Mouse (Mus musculus): ENCODE measurements around the gene Pdzk1. TPM values are rescaled to one million over a fixed set of nuclear protein-coding genes. Genes with fewer than 3 reads are reported as not detected.

Gene Pdzk1
- polyA plus RNA-seq, 1 experiment from 2014 or later = 0.38 TPM

GRCm38 (mm10) chr3:96828308-96828864 is 698 bp upstream of the Pdzk1 start:
- Histone ChIP-seq H3K4me3 (ENCODE audit: low read depth, low read length) (no peak overlapping the region), H3K36me3 (ENCODE audit: control insufficient read depth, insufficient read depth, low read length) (no peaks in the 10 kb centered on the region), H3K27ac (ENCODE audit: low read depth, low read length) (no peak overlapping the region), H3K9me3 (ENCODE audit: control insufficient read depth, low read length) (no peaks in the 10 kb centered on the region), H3K4me1 (ENCODE audit: control insufficient read depth, insufficient read depth, low read length) (0 out of 2 replicates have a peak, but pooled peaks cover 2% of the 10 kb centered on the region), H3K9ac (ENCODE audit: low read length) (no peak overlapping the region), H3K27me3 (ENCODE audit: control insufficient read depth, insufficient read depth, low read length) (no peaks in the 10 kb centered on the region), H3K4me2 (no peak overlapping the region)
- 35% methylated on average over 15 of the region's 15 CpGs for WGBS
- DNase-seq (ENCODE audit: low spot score, missing footprints) = peak; percentile 76
- no peak for ATAC-seq (ENCODE audit: low FRiP score)

DNA sequence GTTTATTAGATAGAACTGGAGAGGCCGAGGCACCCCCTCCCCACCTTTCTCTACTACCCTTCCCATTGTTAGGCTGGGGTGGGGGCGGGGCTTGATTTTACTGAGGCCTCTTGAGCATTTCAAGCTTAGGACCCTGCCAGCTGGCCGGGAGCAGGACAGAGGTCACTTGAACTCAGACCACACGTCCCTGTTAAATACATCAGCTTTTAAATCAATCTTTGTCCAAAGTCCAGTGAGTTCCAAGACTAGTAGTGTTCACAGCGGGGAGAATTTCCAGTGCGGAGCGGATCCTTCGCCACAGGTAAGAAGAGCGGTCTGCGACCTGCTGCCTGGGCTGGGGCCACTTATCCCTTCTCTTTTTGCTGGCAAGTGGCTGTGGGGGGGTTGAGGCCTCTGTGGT is 772 bp downstream of the Pdzk1 start:
- Histone ChIP-seq H3K36me3 (ENCODE audit: control insufficient read depth, insufficient read depth, low read length) (no peaks in the 10 kb centered on the region), H3K4me2 (no peak overlapping the region), H3K9me3 (ENCODE audit: control insufficient read depth, low read length) (no peaks in the 10 kb centered on the region), H3K4me1 (ENCODE audit: control insufficient read depth, insufficient read depth, low read length) (0 out of 2 replicates have a peak, but pooled peaks cover 2% of the 10 kb centered on the region), H3K27me3 (ENCODE audit: control insufficient read depth, insufficient read depth, low read length) (no peaks in the 10 kb centered on the region), H3K27ac (ENCODE audit: low read depth, low read length) (no peak overlapping the region), H3K9ac (ENCODE audit: low read length) (no peak overlapping the region), H3K4me3 (ENCODE audit: low read depth, low read length) (no peak overlapping the region)
- no peak for ATAC-seq (ENCODE audit: low FRiP score)
- WGBS = 73% methylated on average over 10 of the region's 10 CpGs
- DNase-seq (ENCODE audit: low spot score, missing footprints) = peak; percentile 4

DNA sequence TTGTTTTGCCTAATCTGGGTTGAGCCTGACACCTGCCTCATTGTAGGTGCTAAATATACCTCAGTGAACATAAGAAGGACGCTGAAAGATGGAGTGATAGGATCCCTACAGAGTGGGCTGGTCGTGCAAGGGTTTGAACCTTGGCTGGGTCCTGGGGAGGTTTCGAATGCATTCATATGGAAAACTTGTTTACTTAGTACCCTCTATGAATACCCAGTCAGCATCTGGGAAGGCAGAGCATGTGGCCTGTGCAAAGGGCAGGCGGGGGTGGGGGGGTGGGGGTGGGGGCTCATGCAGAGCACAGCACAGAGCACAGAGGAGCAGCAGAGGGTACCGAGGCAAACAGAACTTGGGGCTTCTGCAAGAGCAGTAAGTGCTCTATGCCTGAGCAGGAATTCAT is 3.8 kb downstream of the Pdzk1 start:
- no peak for DNase-seq (ENCODE audit: low spot score, missing footprints)
- Histone ChIP-seq H3K9ac (ENCODE audit: low read length) (no peak overlapping the region), H3K27ac (ENCODE audit: low read depth, low read length) (no peak overlapping the region)

DNA sequence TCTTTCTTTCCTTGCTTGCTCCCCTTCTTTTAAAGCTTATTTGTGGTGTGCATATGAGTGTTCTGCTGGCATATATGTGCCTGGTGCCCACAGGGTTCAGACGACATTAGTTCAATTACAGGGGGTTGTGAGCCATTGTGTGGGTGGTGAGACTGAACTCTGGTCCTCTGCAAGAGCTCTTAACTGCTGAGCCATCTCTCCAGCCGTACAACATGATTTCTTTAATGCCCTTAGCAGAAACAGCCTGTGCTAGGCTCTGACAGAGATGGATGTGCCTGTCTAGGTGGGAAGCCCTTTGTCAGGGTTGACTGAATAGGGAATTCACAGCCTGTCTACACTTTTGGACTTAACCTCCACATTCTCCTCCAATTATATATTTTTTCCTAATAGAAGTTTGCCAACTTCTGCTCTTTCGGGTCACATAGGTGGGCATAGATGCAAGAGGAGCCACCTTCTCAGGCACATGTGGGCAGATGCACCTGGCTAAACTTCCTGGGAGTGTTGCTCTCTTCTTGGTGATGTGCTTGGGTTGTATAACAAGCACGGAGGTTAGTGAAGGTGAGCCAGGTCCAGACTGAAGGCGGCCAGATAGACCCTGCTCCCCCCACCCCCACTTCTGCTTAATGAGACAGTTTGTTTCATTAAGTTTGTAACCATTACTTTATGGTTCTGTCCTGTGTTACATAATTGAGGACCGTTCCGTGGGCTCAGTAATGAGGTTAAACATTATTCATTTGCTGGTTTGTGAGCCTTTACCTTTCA is 5.7 kb downstream of the Pdzk1 start:
- ATAC-seq (ENCODE audit: low FRiP score) (no peak), DNase-seq (ENCODE audit: low spot score, missing footprints) (peak; percentile 39)
- H3K27ac ChIP-seq (ENCODE audit: low read depth, low read length) = no peak overlapping the region

More for the DNA sequence above, 3.8 kb downstream of the Pdzk1 start:
- WGBS = 28% methylated on average over 5 of the region's 5 CpGs
- no peaks in the 10 kb centered on the region for H3K9me3 ChIP-seq (ENCODE audit: control insufficient read depth, low read length)
- ATAC-seq (ENCODE audit: low FRiP score) = 0 out of 2 replicates have a peak, but pooled peaks have one; percentile 35
- no peaks in the 10 kb centered on the region for H3K36me3 ChIP-seq (ENCODE audit: control insufficient read depth, insufficient read depth, low read length)
- H3K4me2 ChIP-seq = no peak overlapping the region
- no peak overlapping the region for H3K4me3 ChIP-seq (ENCODE audit: low read depth, low read length)
- 0 out of 2 replicates have a peak, but pooled peaks cover 2% of the 10 kb centered on the region for H3K4me1 ChIP-seq (ENCODE audit: control insufficient read depth, insufficient read depth, low read length)
- no peaks in the 10 kb centered on the region for H3K27me3 ChIP-seq (ENCODE audit: control insufficient read depth, insufficient read depth, low read length)

GRCm38 (mm10) chr3:96836414-96836813 is 7.3 kb downstream of the Pdzk1 start:
- H3K9me3 ChIP-seq (ENCODE audit: control insufficient read depth, low read length) = no peaks in the 10 kb centered on the region
- WGBS = 71% methylated on average over 2 of the region's 2 CpGs
- no peak for ATAC-seq (ENCODE audit: low FRiP score)

More for the DNA sequence above, 5.7 kb downstream of the Pdzk1 start:
- Histone ChIP-seq H3K9ac (ENCODE audit: low read length) (no peak overlapping the region), H3K4me3 (ENCODE audit: low read depth, low read length) (no peak overlapping the region), H3K4me2 (no peak overlapping the region), H3K36me3 (ENCODE audit: control insufficient read depth, insufficient read depth, low read length) (no peaks in the 10 kb centered on the region), H3K4me1 (ENCODE audit: control insufficient read depth, insufficient read depth, low read length) (no peaks in the 10 kb centered on the region), H3K9me3 (ENCODE audit: control insufficient read depth, low read length) (no peaks in the 10 kb centered on the region), H3K27me3 (ENCODE audit: control insufficient read depth, insufficient read depth, low read length) (no peaks in the 10 kb centered on the region)
- 87% methylated on average over 7 of the region's 7 CpGs for WGBS

DNA sequence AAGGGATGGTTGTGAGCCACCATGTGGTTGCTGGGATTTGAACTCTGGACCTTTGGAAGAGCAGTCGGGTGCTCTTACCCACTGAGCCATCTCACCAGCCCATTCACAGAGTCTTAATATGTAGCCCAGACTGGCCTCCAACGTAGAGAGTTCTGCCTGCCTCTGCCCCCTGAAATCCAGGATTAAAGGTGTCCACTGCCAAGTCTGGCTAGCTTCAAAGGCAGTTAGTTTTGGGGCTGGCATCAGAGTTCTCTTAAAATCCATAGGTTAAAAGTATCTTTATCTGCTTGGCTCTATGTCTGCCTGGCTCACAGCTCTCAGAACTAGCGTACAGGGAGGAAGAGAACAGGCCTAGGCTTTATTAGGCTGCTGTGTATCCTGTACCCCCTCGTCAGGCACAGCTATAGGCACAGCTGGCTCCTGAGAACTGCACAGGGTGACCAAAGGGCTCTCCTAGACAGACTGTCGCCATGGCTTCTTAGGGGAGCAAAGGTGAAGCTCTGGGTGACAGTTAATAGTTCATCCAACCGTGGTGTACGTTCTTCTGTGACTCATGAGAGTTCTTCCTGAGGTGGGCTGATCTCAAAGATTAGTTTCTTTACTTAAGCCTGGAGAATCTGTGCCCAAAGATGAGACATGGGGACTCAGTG is 10.0 kb downstream of the Pdzk1 start:
- WGBS = 84% methylated on average over 7 of the region's 7 CpGs
- Histone ChIP-seq H3K27me3 (ENCODE audit: control insufficient read depth, insufficient read depth, low read length) (no peaks in the 10 kb centered on the region), H3K4me3 (ENCODE audit: low read depth, low read length) (no peak overlapping the region), H3K4me1 (ENCODE audit: control insufficient read depth, insufficient read depth, low read length) (no peaks in the 10 kb centered on the region), H3K27ac (ENCODE audit: low read depth, low read length) (no peak overlapping the region), H3K36me3 (ENCODE audit: control insufficient read depth, insufficient read depth, low read length) (no peaks in the 10 kb centered on the region), H3K9me3 (ENCODE audit: control insufficient read depth, low read length) (no peaks in the 10 kb centered on the region), H3K9ac (ENCODE audit: low read length) (no peak overlapping the region), H3K4me2 (no peak overlapping the region)
- ATAC-seq (ENCODE audit: low FRiP score) = no peak
- DNase-seq (ENCODE audit: low spot score, missing footprints) = no peak

More at GRCm38 (mm10) chr3:96836414-96836813, 7.3 kb downstream of the Pdzk1 start:
- H3K9ac ChIP-seq (ENCODE audit: low read length) = no peak overlapping the region
- no peaks in the 10 kb centered on the region for H3K27me3 ChIP-seq (ENCODE audit: control insufficient read depth, insufficient read depth, low read length)
- H3K4me1 ChIP-seq (ENCODE audit: control insufficient read depth, insufficient read depth, low read length) = no peaks in the 10 kb centered on the region
- no peak for DNase-seq (ENCODE audit: low spot score, missing footprints)
- no peak overlapping the region for H3K4me2 ChIP-seq
- H3K4me3 ChIP-seq (ENCODE audit: low read depth, low read length) = no peak overlapping the region
- H3K36me3 ChIP-seq (ENCODE audit: control insufficient read depth, insufficient read depth, low read length) = no peaks in the 10 kb centered on the region
- no peak overlapping the region for H3K27ac ChIP-seq (ENCODE audit: low read depth, low read length)

DNA sequence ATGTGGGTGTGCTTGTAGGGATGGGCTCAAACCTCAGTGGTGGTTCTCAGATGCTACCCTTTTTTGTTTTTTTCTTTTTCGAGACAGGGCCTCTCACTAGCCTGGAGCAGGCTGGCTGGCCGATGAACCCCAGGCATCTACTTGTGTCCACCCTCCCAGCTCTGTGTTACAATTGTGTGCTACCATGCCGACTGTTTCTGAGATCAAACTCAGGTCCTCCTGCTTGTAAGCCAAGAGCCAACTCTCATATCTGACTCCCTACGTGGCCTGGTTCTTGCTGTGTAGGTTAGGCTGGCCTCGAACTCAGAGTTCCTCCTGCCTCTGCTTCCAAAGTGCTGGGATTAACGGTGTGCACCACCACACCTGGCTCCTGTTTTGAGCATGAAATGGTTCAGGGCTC is 16.1 kb downstream of the Pdzk1 start:
- no peak overlapping the region for H3K4me3 ChIP-seq (ENCODE audit: low read depth, low read length)
- no peak for ATAC-seq (ENCODE audit: low FRiP score)
- 98% methylated on average over 6 of the region's 6 CpGs for WGBS
- H3K27ac ChIP-seq (ENCODE audit: low read depth, low read length) = no peak overlapping the region
- peak; percentile 53 for DNase-seq (ENCODE audit: low spot score, missing footprints)
- H3K4me2 ChIP-seq = no peak overlapping the region
- no peak overlapping the region for H3K9ac ChIP-seq (ENCODE audit: low read length)
- H3K36me3 ChIP-seq (ENCODE audit: control insufficient read depth, insufficient read depth, low read length) = no peaks in the 10 kb centered on the region
- H3K27me3 ChIP-seq (ENCODE audit: control insufficient read depth, insufficient read depth, low read length) = no peaks in the 10 kb centered on the region
- H3K9me3 ChIP-seq (ENCODE audit: control insufficient read depth, low read length) = no peaks in the 10 kb centered on the region
- no peaks in the 10 kb centered on the region for H3K4me1 ChIP-seq (ENCODE audit: control insufficient read depth, insufficient read depth, low read length)

DNA sequence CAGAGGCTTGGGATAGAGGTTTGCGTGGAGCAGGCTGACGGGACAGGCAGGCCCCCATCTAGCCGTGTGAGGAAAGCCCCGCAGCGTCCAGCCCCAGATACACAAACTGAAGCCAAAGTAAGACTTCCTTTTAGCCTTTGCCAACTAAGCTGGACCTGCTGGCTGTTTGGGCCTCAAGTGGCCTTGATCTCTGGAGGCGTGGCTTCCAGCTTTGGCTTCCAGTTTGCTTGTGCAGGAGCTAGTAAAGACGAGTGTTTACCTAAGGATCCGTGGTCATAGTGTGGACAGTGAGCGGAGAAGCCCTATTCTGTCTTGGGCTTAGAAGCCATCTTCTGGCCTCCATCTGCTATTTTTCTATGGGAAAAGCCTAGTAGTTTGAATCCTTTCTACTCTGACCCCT is 16.7 kb downstream of the Pdzk1 start:
- peak; percentile 21 for DNase-seq (ENCODE audit: low spot score, missing footprints)
- Histone ChIP-seq H3K9me3 (ENCODE audit: control insufficient read depth, low read length) (no peaks in the 10 kb centered on the region), H3K36me3 (ENCODE audit: control insufficient read depth, insufficient read depth, low read length) (no peaks in the 10 kb centered on the region), H3K4me3 (ENCODE audit: low read depth, low read length) (no peak overlapping the region), H3K27ac (ENCODE audit: low read depth, low read length) (no peak overlapping the region), H3K9ac (ENCODE audit: low read length) (no peak overlapping the region), H3K27me3 (ENCODE audit: control insufficient read depth, insufficient read depth, low read length) (no peaks in the 10 kb centered on the region), H3K4me2 (no peak overlapping the region), H3K4me1 (ENCODE audit: control insufficient read depth, insufficient read depth, low read length) (no peaks in the 10 kb centered on the region)
- ATAC-seq (ENCODE audit: low FRiP score) = no peak
- 87% methylated on average over 9 of the region's 9 CpGs for WGBS

- DNase-seq (ENCODE audit: low spot score, missing footprints) = peak; percentile 14
Observed at GRCm38 (mm10) chr3:96846985-96847384, 17.9 kb downstream of the Pdzk1 start.

More at GRCm38 (mm10) chr3:96846985-96847384, 17.9 kb downstream of the Pdzk1 start:
- H3K9ac ChIP-seq (ENCODE audit: low read length) = no peak overlapping the region
- no peaks in the 10 kb centered on the region for H3K9me3 ChIP-seq (ENCODE audit: control insufficient read depth, low read length)
- ATAC-seq (ENCODE audit: low FRiP score) = no peak
- H3K27me3 ChIP-seq (ENCODE audit: control insufficient read depth, insufficient read depth, low read length) = no peaks in the 10 kb centered on the region
- H3K4me1 ChIP-seq (ENCODE audit: control insufficient read depth, insufficient read depth, low read length) = no peaks in the 10 kb centered on the region
- H3K36me3 ChIP-seq (ENCODE audit: control insufficient read depth, insufficient read depth, low read length) = no peaks in the 10 kb centered on the region
- no peak overlapping the region for H3K4me2 ChIP-seq
- no peak overlapping the region for H3K27ac ChIP-seq (ENCODE audit: low read depth, low read length)
- 90% methylated on average over 12 of the region's 12 CpGs for WGBS
- no peak overlapping the region for H3K4me3 ChIP-seq (ENCODE audit: low read depth, low read length)
